Mouse (Mus musculus): ENCODE data around the gene Ggta1. TPM values are rescaled to one million over a fixed set of nuclear protein-coding genes. Genes with fewer than 3 reads are reported as not detected.

Gene Ggta1
- total and polyA plus RNA-seq, 3 experiments = 40.5 to 55.8 (median 46.9) TPM

DNA sequence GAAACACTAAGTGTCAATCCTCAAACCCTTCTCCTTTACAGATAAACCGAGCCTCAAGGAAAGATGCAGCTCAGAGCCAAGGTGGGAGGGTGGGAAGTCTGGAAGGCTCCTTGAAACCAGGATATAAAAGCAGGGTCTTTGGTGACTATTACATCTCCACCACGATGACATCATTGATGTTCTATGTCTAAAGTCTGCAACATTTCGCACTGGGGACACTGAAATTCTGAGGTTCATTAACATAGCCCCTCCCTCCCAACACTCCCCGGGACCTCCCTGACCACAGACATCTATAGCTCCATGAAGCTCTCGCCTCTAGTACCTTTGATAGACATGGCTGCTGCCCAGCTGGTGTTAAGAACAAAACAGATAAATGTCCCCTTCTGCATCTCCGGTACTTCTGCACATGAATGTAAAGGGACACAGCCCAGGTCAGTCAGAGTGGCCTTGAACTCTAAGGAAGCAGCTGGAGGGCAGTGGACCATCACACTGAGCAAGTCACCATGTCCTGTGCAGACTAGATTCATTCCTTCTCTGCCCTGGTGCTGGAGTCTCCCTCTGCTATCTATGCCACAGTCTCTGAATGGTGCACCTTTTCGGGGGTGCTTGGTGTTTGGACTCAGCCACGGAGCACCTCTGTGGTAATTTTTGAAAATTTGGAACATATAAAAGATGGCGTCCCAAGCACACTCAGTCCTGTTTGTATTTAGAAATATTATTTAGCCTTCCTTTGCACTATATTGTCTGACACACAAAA lies 13.9 kb downstream of the Ggta1 start (continued):
- TF ChIP-seq TCF12 (IDR thresholded peaks at IDR 0.05; ENCODE audit: low read depth, low read length) (no peak), MEF2A (IDR thresholded peaks at IDR 0.05; ENCODE audit: borderline replicate concordance, low read depth, low read length) (peak; percentile 56), IRF4 (IDR thresholded peaks at IDR 0.05; ENCODE audit: low read depth, low read length) (0 out of 2 replicates have a peak, but pooled peaks have one; percentile 14), CTCF (conservative IDR thresholded peaks at IDR 0.05 in 1 of 2, IDR thresholded peaks at IDR 0.05 in 1 of 2; ENCODE audit: low read depth in 2 of 2, low read length in 2 of 2) (no peak)

DNA sequence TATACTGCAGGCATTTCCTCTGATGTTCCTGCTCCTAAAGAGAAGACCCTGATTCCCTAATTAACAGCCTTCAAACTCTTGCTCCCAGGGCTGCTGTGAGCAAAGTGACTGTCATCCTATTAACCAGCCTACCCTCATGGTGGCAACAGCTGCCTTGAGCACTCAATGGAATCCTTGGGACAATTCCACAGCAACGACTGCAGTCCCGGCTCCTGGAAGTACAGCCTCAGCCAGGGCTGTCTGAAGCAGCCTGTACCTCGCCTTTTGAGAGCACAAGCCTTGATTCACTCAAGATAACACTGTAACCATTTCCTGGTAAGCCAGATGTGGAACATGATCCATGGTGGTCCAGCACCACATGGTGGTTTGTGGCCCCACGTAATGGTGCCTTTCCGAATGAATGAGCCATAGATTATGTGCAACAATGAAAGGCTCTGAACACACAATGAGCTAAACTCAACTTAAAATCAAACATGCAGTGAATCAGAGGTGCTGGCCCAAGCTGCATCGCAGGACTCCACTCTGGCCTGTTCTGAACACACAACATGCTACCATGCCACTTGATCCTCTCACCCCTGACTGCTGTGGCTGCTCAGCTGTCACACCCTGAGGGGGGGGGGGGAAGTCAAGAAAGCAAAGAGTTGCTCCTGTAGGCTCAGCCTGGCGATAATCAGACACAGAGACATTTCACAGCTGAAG lies 14.7 kb downstream of the Ggta1 start:
- dilution Hi-C loops (cut with MboI; ENCODE audit: extremely low pct_ligation_motif_present, extremely low pct_unique_long_range_greater_than_20kb, low sequenced_read_pairs) = no loop called here
- Histone ChIP-seq H3K4me2 (ENCODE audit: insufficient read depth, low read depth, poor library complexity, severe bottlenecking) (peak overlapping the region; percentile 26), H3K4me1 (ENCODE audit: control insufficient read depth in 1 of 2, insufficient read depth in 2 of 2) (peaks cover 45 to 77% of the 10 kb centered on the region in 2 experiments)

DNA sequence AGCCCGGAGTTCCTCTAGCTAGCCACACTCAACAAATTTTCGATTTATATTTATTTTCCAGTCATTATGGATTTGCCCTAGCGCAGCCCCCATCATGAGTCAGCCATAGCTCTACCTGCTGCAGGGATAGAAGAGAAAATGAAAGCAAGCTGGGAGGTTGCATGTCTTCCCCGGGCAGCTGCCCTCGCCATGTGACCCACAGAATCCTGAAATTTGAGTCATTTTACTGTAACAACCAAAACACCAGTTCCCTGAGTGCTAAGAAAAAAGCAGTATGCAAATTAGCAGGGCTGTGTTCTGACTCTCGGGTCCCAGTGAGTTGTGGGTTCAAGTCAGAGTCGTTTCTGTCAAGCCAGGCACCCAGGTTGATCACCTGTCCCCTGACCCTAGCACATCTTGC lies 15.6 kb downstream of the Ggta1 start:
- peaks cover 0 to 16% of the 10 kb centered on the region in 2 experiments for H3K36me3 ChIP-seq (replicated peaks in 1 of 2; ENCODE audit: control insufficient read depth in 1 of 2, insufficient read depth in 1 of 2, low read length in 1 of 2)
- in situ Hi-C loops (cut with MboI; ENCODE audit: low pct_ligation_motif_present, low pct_unique_long_range_greater_than_20kb, low sequenced_read_pairs) = no loop called here
- TF ChIP-seq MAZ (IDR thresholded peaks at IDR 0.05; ENCODE audit: low read depth, low read length) (0 out of 2 replicates have a peak, but pooled peaks have one; percentile 44), ELF1 (IDR thresholded peaks at IDR 0.05; ENCODE audit: low read depth, low read length) (peak; percentile 45; the same call in 1 of the 2 replicates), MEF2A (IDR thresholded peaks at IDR 0.05; ENCODE audit: borderline replicate concordance, low read depth, low read length) (peak; percentile 93), PAX5 (IDR thresholded peaks at IDR 0.05; ENCODE audit: low read length) (no peak), USF1 (IDR thresholded peaks at IDR 0.05; ENCODE audit: low read depth, low read length) (peak; percentile 86), ETS1 (conservative IDR thresholded peaks at IDR 0.05; ENCODE audit: low read depth, low read length) (peak; percentile 99), KAT2A (IDR thresholded peaks at IDR 0.05; ENCODE audit: insufficient replicate concordance, low read length) (0 out of 2 replicates have a peak, but pooled peaks have one; percentile 43), CHD2 (IDR thresholded peaks at IDR 0.05; ENCODE audit: low read length) (peak; percentile 59; the same call in 1 of the 2 replicates), MXI1 (IDR thresholded peaks at IDR 0.05; ENCODE audit: low read depth, low read length) (peak; percentile 88), JUN (IDR thresholded peaks at IDR 0.05; ENCODE audit: insufficient read depth, low read depth, low read length) (peak; percentile 66), SIN3A (IDR thresholded peaks at IDR 0.05; ENCODE audit: low read length) (peak; percentile 92), USF2 (conservative IDR thresholded peaks at IDR 0.05; ENCODE audit: low read depth, low read length) (peak; percentile 77), NELFE (IDR thresholded peaks at IDR 0.05; ENCODE audit: low read depth, low read length) (peak; percentile 38; the same call in 1 of the 2 replicates), ZKSCAN1 (IDR thresholded peaks at IDR 0.05; ENCODE audit: borderline replicate concordance, low read depth, low read length) (no peak), MAX (IDR thresholded peaks at IDR 0.05; ENCODE audit: low read length) (peak; percentile 90), JUND (conservative IDR thresholded peaks at IDR 0.05; ENCODE audit: low read depth, low read length) (peak; percentile 77), RCOR1 (conservative IDR thresholded peaks at IDR 0.05; ENCODE audit: low read depth, low read length) (peak; percentile 91), BHLHE40 (IDR thresholded peaks at IDR 0.05; ENCODE audit: low read depth, low read length) (peak; percentile 92), POLR2AphosphoS2 (IDR thresholded peaks at IDR 0.05; ENCODE audit: low read depth, low read length) (no peak), TBP (conservative IDR thresholded peaks at IDR 0.05; ENCODE audit: low read depth, low read length) (peak; percentile 61), EP300 (IDR thresholded peaks at IDR 0.05; ENCODE audit: low read length) (peak; percentile 87), CHD1 (IDR thresholded peaks at IDR 0.05; ENCODE audit: low read depth, low read length) (no peak; the same call in 1 of the 2 replicates), HCFC1 (IDR thresholded peaks at IDR 0.05; ENCODE audit: low read depth, low read length) (peak; percentile 54), SMC3 (IDR thresholded peaks at IDR 0.05; ENCODE audit: low read depth, low read length) (peak; percentile 2; the same call in 1 of the 2 replicates)

More for the DNA sequence above, 14.7 kb downstream of the Ggta1 start:
- Histone ChIP-seq H3K27ac (ENCODE audit: insufficient read depth, low read depth) (peak overlapping the region; percentile 93), H3K9me3 (replicated peaks; ENCODE audit: low read length) (no peaks in the 10 kb centered on the region), H3K36me3 (replicated peaks in 1 of 2; ENCODE audit: control insufficient read depth in 1 of 2, insufficient read depth in 1 of 2, low read length in 1 of 2) (peaks cover 0 to 20% of the 10 kb centered on the region in 2 experiments), H3K4me3 (replicated peaks in 1 of 3; ENCODE audit: low read depth in 2 of 3, low read length in 2 of 3, poor library complexity in 1 of 3) (no peak overlapping the region), H3K9ac (ENCODE audit: insufficient read depth, low read depth) (peak overlapping the region; percentile 5; the same call in 1 of the 2 replicates), H3K27me3 (replicated peaks) (no peaks in the 10 kb centered on the region), H3K79me2 (replicated peaks; ENCODE audit: control insufficient read depth, extremely low read depth, insufficient read depth, poor library complexity, severe bottlenecking) (peaks cover 60% of the 10 kb centered on the region)
- TF ChIP-seq RAD21 (IDR thresholded peaks at IDR 0.05; ENCODE audit: low read depth, low read length) (no peak), JUND (conservative IDR thresholded peaks at IDR 0.05; ENCODE audit: low read depth, low read length) (no peak)
- no peak for DNase-seq (ENCODE audit: extremely low read depth)
- in situ Hi-C loops (cut with MboI; ENCODE audit: low pct_ligation_motif_present, low pct_unique_long_range_greater_than_20kb, low sequenced_read_pairs) = no loop called here

More for the DNA sequence above, 15.6 kb downstream of the Ggta1 start:
- Histone ChIP-seq H3K9ac (ENCODE audit: insufficient read depth, low read depth) (peak overlapping the region; percentile 82), H3K4me1 (ENCODE audit: control insufficient read depth in 1 of 2, insufficient read depth in 2 of 2) (peaks cover 44 to 73% of the 10 kb centered on the region in 2 experiments), H3K27ac (ENCODE audit: insufficient read depth, low read depth) (peak overlapping the region; percentile 93), H3K4me3 (replicated peaks in 1 of 3; ENCODE audit: low read depth in 2 of 3, low read length in 2 of 3, poor library complexity in 1 of 3) (peak overlapping the region; percentile 10 to 59 (median 49)), H3K4me2 (ENCODE audit: insufficient read depth, low read depth, poor library complexity, severe bottlenecking) (peak overlapping the region; percentile 80), H3K9me3 (replicated peaks; ENCODE audit: low read length) (no peaks in the 10 kb centered on the region), H3K79me2 (replicated peaks; ENCODE audit: control insufficient read depth, extremely low read depth, insufficient read depth, poor library complexity, severe bottlenecking) (peaks cover 62% of the 10 kb centered on the region), H3K27me3 (replicated peaks) (no peaks in the 10 kb centered on the region)
- dilution Hi-C loops (cut with MboI; ENCODE audit: extremely low pct_ligation_motif_present, extremely low pct_unique_long_range_greater_than_20kb, low sequenced_read_pairs) = no loop called here
- DNase-seq (ENCODE audit: extremely low read depth) = peak; percentile 89

Measured in CH12.LX (cell line).